Mouse (Mus musculus): Measurements from ENCODE around the gene Tas2r106. TPM values are rescaled to one million over a fixed set of nuclear protein-coding genes. Genes with fewer than 3 reads are reported as not detected.

Gene Tas2r106
- polyA plus RNA-seq (2012; rRNA removed): not detected in 2 replicates

- Histone ChIP-seq H3K4me1 (ENCODE audit: control insufficient read depth, insufficient read depth, low read length) (no peaks in the 10 kb centered on the region), H3K27ac (ENCODE audit: insufficient read depth, low read length) (no peak within 1 kb of the TSS), H3K4me3 (ENCODE audit: insufficient read depth, low read length) (no peak within 1 kb of the TSS)
- no peak for TF ChIP-seq CTCF (IDR thresholded peaks at IDR 0.05; ENCODE audit: extremely low read depth, insufficient read depth, low read length)
- TF ChIP-seq POLR2A (IDR thresholded peaks at IDR 0.05; ENCODE audit: extremely low read depth, insufficient read depth, low read length): no peak
These were observed at the start of gene Tas2r106 for GRCm38 (mm10) chr6:131678786-131679185. Gene Tas2r106, minus strand, starts transcription at chr6:131678886.

GRCm38 (mm10) chr6:131712803-131713202 is 34.1 kb upstream of the Tas2r106 start:
- Histone ChIP-seq H3K4me3 (ENCODE audit: insufficient read depth, low read length) (no peak overlapping the region), H3K4me1 (ENCODE audit: control insufficient read depth, insufficient read depth, low read length) (no peaks in the 10 kb centered on the region), H3K27ac (ENCODE audit: insufficient read depth, low read length) (no peak overlapping the region)
- TF ChIP-seq CTCF (IDR thresholded peaks at IDR 0.05; ENCODE audit: extremely low read depth, insufficient read depth, low read length): no peak

GRCm38 (mm10) chr6:131689963-131690362 is 11.3 kb upstream of the Tas2r106 start, which contains the start of gene Tas2r114:
Gene Tas2r114, minus strand, starts transcription at chr6:131690063.
- Histone ChIP-seq H3K4me1 (ENCODE audit: control insufficient read depth, insufficient read depth, low read length) (no peaks in the 10 kb centered on the region), H3K4me3 (ENCODE audit: insufficient read depth, low read length) (no peak within 1 kb of the TSS), H3K27ac (ENCODE audit: insufficient read depth, low read length) (no peak within 1 kb of the TSS)
- TF ChIP-seq CTCF (IDR thresholded peaks at IDR 0.05; ENCODE audit: extremely low read depth, insufficient read depth, low read length): no peak
- no peak for TF ChIP-seq POLR2A (IDR thresholded peaks at IDR 0.05; ENCODE audit: extremely low read depth, insufficient read depth, low read length)

GRCm38 (mm10) chr6:131687395-131687794 is 8.7 kb upstream of the Tas2r106 start, which contains the start of gene Tas2r105:
Gene Tas2r105, minus strand, starts transcription at chr6:131687495.
- TF ChIP-seq POLR2A (IDR thresholded peaks at IDR 0.05; ENCODE audit: extremely low read depth, insufficient read depth, low read length) (no peak), CTCF (IDR thresholded peaks at IDR 0.05; ENCODE audit: extremely low read depth, insufficient read depth, low read length) (no peak)
- Histone ChIP-seq H3K4me1 (ENCODE audit: control insufficient read depth, insufficient read depth, low read length) (no peaks in the 10 kb centered on the region), H3K4me3 (ENCODE audit: insufficient read depth, low read length) (no peak within 1 kb of the TSS), H3K27ac (ENCODE audit: insufficient read depth, low read length) (no peak within 1 kb of the TSS)

- H3K4me3 ChIP-seq (ENCODE audit: insufficient read depth, low read length): no peak within 1 kb of the TSS
- TF ChIP-seq CTCF (IDR thresholded peaks at IDR 0.05; ENCODE audit: extremely low read depth, insufficient read depth, low read length): no peak
- TF ChIP-seq POLR2A (IDR thresholded peaks at IDR 0.05; ENCODE audit: extremely low read depth, insufficient read depth, low read length): no peak
- no peak within 1 kb of the TSS for H3K27ac ChIP-seq (ENCODE audit: insufficient read depth, low read length)
- H3K4me1 ChIP-seq (ENCODE audit: control insufficient read depth, insufficient read depth, low read length): no peaks in the 10 kb centered on the region
These were observed 7.0 kb upstream of the Tas2r106 start, which contains the start of gene Tas2r104 for GRCm38 (mm10) chr6:131685644-131686043. Gene Tas2r104, minus strand, starts transcription at chr6:131685744.

- no peak within 1 kb of the TSS for H3K4me3 ChIP-seq (ENCODE audit: insufficient read depth, low read length)
- no peak within 1 kb of the TSS for H3K27ac ChIP-seq (ENCODE audit: insufficient read depth, low read length)
- no peak for TF ChIP-seq CTCF (IDR thresholded peaks at IDR 0.05; ENCODE audit: extremely low read depth, insufficient read depth, low read length)
- TF ChIP-seq POLR2A (IDR thresholded peaks at IDR 0.05; ENCODE audit: extremely low read depth, insufficient read depth, low read length): no peak
- H3K4me1 ChIP-seq (ENCODE audit: control insufficient read depth, insufficient read depth, low read length): no peaks in the 10 kb centered on the region
These were observed 18.6 kb downstream of the Tas2r106 start, which contains the start of gene Tas2r107 for GRCm38 (mm10) chr6:131660049-131660448. Gene Tas2r107, minus strand, starts transcription at chr6:131660149.

GRCm38 (mm10) chr6:131630812-131631211 is 47.9 kb downstream of the Tas2r106 start, which contains the start of gene Tas2r130:
Gene Tas2r130, minus strand, starts transcription at chr6:131630912.
- Histone ChIP-seq H3K27ac (ENCODE audit: insufficient read depth, low read length) (no peak within 1 kb of the TSS), H3K4me1 (ENCODE audit: control insufficient read depth, insufficient read depth, low read length) (no peaks in the 10 kb centered on the region), H3K4me3 (ENCODE audit: insufficient read depth, low read length) (no peak within 1 kb of the TSS)
- no peak for TF ChIP-seq CTCF (IDR thresholded peaks at IDR 0.05; ENCODE audit: extremely low read depth, insufficient read depth, low read length)
- TF ChIP-seq POLR2A (IDR thresholded peaks at IDR 0.05; ENCODE audit: extremely low read depth, insufficient read depth, low read length): no peak

Other genes starting within 250 kb of the Tas2r106 start
- gene 5430401F13Rik, start 192.5 kb downstream of the Tas2r106 start, polyA plus RNA-seq (2012; rRNA removed): not detected in 2 replicates
- not detected in 2 replicates for gene Gm6619, start 192.5 kb downstream of the Tas2r106 start, polyA plus RNA-seq (2012; rRNA removed)
- gene Tas2r130, start 48.0 kb downstream of the Tas2r106 start, polyA plus RNA-seq (2012; rRNA removed): not detected in 2 replicates
- gene Tas2r107, start 18.7 kb downstream of the Tas2r106 start, polyA plus RNA-seq (2012; rRNA removed): not detected in 2 replicates
- not detected in 2 replicates for gene Tas2r104, start 6.9 kb upstream of the Tas2r106 start, polyA plus RNA-seq (2012; rRNA removed)
- gene Tas2r105, start 8.6 kb upstream of the Tas2r106 start, polyA plus RNA-seq (2012; rRNA removed): not detected in 2 replicates
- not detected in 2 replicates for gene Tas2r114, start 11.2 kb upstream of the Tas2r106 start, polyA plus RNA-seq (2012; rRNA removed)